In genomic region chr9:40575053-40575985, GRCm38 (mm10) we compare ENCODE assay signal across 9 mouse cellular contexts. TPM values are rescaled to one million over a fixed set of nuclear protein-coding genes. Genes with fewer than 3 reads are reported as not detected.
A peak's percentile ranks its signal among the peaks of the same experiment; 100 is the strongest.
DNase-seq lines count a peak whose midpoint lies in the region; ATAC-seq and TF ChIP-seq lines count a peak whose summit lies in the region.
"Had no signal": no experiment of that assay in that cellular context is flagged by ENCODE, and none has a peak within 500 bp of the region (broad histone marks: within the 10 kb centered on the region; RNA-seq: fewer than 3 reads in every experiment).

No protein-coding gene starts in this region.

- H3K4me3 ChIP-seq in heart, embryonic 11.5 days (ENCODE audit: low read depth, low read length): no peak overlapping the region
- H3K4me3 ChIP-seq in kidney, postnatal 0 days (replicated peaks; ENCODE audit: low read depth, low read length): no peak overlapping the region
- H3K4me3 ChIP-seq: liver, embryonic 13.5 days had no signal

- peak overlapping the region; percentile 10 for H3K27ac ChIP-seq in heart, embryonic 11.5 days (ENCODE audit: low read depth, low read length)
- no peak overlapping the region for H3K27ac ChIP-seq in kidney, postnatal 0 days
- H3K27ac ChIP-seq: liver, embryonic 13.5 days had no signal

- no peak for ATAC-seq in heart, embryonic 11.5 days (replicated peaks; ENCODE audit: insufficient number of reproducible peaks, low FRiP score, low TSS enrichment)
- no peak; the same call in 1 of the 2 replicates for ATAC-seq in kidney, postnatal 0 days (replicated peaks; ENCODE audit: low FRiP score, low read depth)
- ATAC-seq in megakaryocyte-erythroid progenitor cell, adult 5-6 weeks (replicated peaks; ENCODE audit: low FRiP score, low TSS enrichment, poor library complexity, severe bottlenecking): no peak

- H3K27me3 ChIP-seq in heart, embryonic 11.5 days (ENCODE audit: control insufficient read depth, insufficient read depth, low read length): no peaks in the 10 kb centered on the region
- no peaks in the 10 kb centered on the region for H3K27me3 ChIP-seq in kidney, postnatal 0 days (ENCODE audit: insufficient read depth, low read length)
- H3K27me3 ChIP-seq: liver, embryonic 13.5 days had no signal

- H3K4me1 ChIP-seq in heart, embryonic 11.5 days (ENCODE audit: control insufficient read depth, insufficient read depth, low read length): peaks cover 8% of the 10 kb centered on the region; the same call in 1 of the 2 replicates
- no peaks in the 10 kb centered on the region for H3K4me1 ChIP-seq in kidney, postnatal 0 days (replicated peaks; ENCODE audit: insufficient read depth, low read length)
- H3K4me1 ChIP-seq: liver, embryonic 13.5 days had no signal

- H3K9me3 ChIP-seq in heart, embryonic 11.5 days (replicated peaks; ENCODE audit: control insufficient read depth, low read length): no peaks in the 10 kb centered on the region
- H3K9me3 ChIP-seq in kidney, postnatal 0 days (replicated peaks; ENCODE audit: low read length): no peaks in the 10 kb centered on the region
- H3K9me3 ChIP-seq: liver, embryonic 13.5 days had no signal

- H3K36me3 ChIP-seq in heart, embryonic 11.5 days (ENCODE audit: control insufficient read depth, insufficient read depth, low read length): no peaks in the 10 kb centered on the region
- no peaks in the 10 kb centered on the region for H3K36me3 ChIP-seq in kidney, postnatal 0 days (ENCODE audit: insufficient read depth, low read length)
- H3K36me3 ChIP-seq: liver, embryonic 13.5 days had no signal

- no peak overlapping the region for H3K9ac ChIP-seq in heart, embryonic 11.5 days (ENCODE audit: low read depth, low read length)
- no peak overlapping the region for H3K9ac ChIP-seq in kidney, postnatal 0 days (ENCODE audit: low read depth, low read length)
- H3K9ac ChIP-seq: liver, embryonic 13.5 days had no signal

- peak; percentile 11 for DNase-seq in kidney, adult 11 months
- DNase-seq in kidney, postnatal 10 days: no peak
- peak; percentile 54 for DNase-seq in brain, adult 2 months (ENCODE audit: low read depth, low spot score)
- peak; percentile 69 for DNase-seq in kidney, postnatal 0 days (ENCODE audit: low spot score)
- DNase-seq in skeletal muscle tissue, adult 2 months (ENCODE audit: low read depth, low spot score): peak; percentile 71
- DNase-seq in c-Kit-positive CD71-positive TER-119-positive erythroid progenitor cells, embryonic 14.5 days (ENCODE audit: low spot score): no peak
- DNase-seq: liver, embryonic 13.5 days had no signal

- H3K4me2 ChIP-seq in heart, embryonic 11.5 days: 0 out of 2 replicates have a peak overlapping the region, but pooled peaks have one; percentile 5
- peak overlapping the region; percentile 2; the same call in 1 of the 2 replicates for H3K4me2 ChIP-seq in kidney, postnatal 0 days (ENCODE audit: low read length)
- H3K4me2 ChIP-seq: liver, embryonic 13.5 days had no signal

- TF ChIP-seq CTCF in kidney, postnatal 0 days (IDR thresholded peaks at IDR 0.05; ENCODE audit: low read depth): no peak

- 49% methylated on average over 14 of the region's 14 CpGs for WGBS in heart, embryonic 11.5 days (ENCODE audit: insufficient replicate concordance)
- WGBS in kidney, postnatal 0 days: 44% methylated on average over 14 of the region's 14 CpGs

RNA-seq across cellular contexts. Expression of gene Gramd1b, which starts 44.1 kb away (rescaled TPM):
- polyA plus RNA-seq in heart, embryonic 11.5 days (2014; fragmentation: Nextera tagmentation; extraction: Ambion mirVana): 6.1 and 8.5 TPM in 2 replicates
- polyA plus RNA-seq in kidney, postnatal 0 days (2015; fragmentation: Nextera tagmentation; extraction: Ambion mirVana): 8.9 and 9.0 TPM in 2 replicates
- 19.2 and 21.5 TPM in 2 replicates for total RNA-seq in megakaryocyte-erythroid progenitor cell, adult 5-6 weeks (2014; fragmentation: Nextera tagmentation)
- total RNA-seq in megakaryocyte-erythroid progenitor cell, adult 5-6 weeks (2017): 5.3 and 13.5 TPM in 2 replicates

Comparison
In these comparisons a context has a peak if more than half of its experiments do, and no peak if none do; other contexts are left out.
1. DNase-seq: peak in kidney, adult 11 months (single experiment), brain, adult 2 months (single experiment), kidney, postnatal 0 days (single experiment) and skeletal muscle tissue, adult 2 months (single experiment); none in kidney, postnatal 10 days (single experiment) and c-Kit-positive CD71-positive TER-119-positive erythroid progenitor cells, embryonic 14.5 days (single experiment).